Mouse (Mus musculus) c-Kit-positive CD71-positive TER-119-negative erythroid progenitor cells, embryonic 14.5 days (primary cell): ENCODE measurements around the gene Cd247.

ENCODE experiments used
- DNase-seq: peaks from one replicate; pipeline ENCODE4 v3.0.0-alpha.2; 2013; ENCODE audit warnings: low read depth

The Cd247 gene

GRCm38 (mm10) chr1:165913720-165914415 is 125.4 kb downstream of the Cd247 start:
- DNase-seq: no peak

GRCm38 (mm10) chr1:165914416-165914801 is 125.9 kb downstream of the Cd247 start:
- DNase-seq: no peak

- no peak for DNase-seq
These were observed 132.5 kb downstream of the Cd247 start for GRCm38 (mm10) chr1:165921026-165921425.

- no peak for DNase-seq
These were observed 134.0 kb downstream of the Cd247 start for GRCm38 (mm10) chr1:165922488-165922887.

- DNase-seq: no peak
These were observed 136.7 kb downstream of the Cd247 start for GRCm38 (mm10) chr1:165925207-165925606.
